Mouse (Mus musculus) neural tube, embryonic 11.5 days (tissue): Measurements from ENCODE around the gene Rars2. TPM values are rescaled to one million over a fixed set of nuclear protein-coding genes. Genes with fewer than 3 reads are reported as not detected.

Experiments used
- ATAC-seq: fragments of 200-750 bp; cut with Nextera tagmentation; 2 replicates; pipeline ENCODE4 v1.8.0; 2017; ENCODE audit warnings: moderate number of reproducible peaks, mild to moderate bottlenecking, moderate TSS enrichment, moderate library complexity; ENCODE audit not compliant: insufficient read depth, low FRiP score, low TSS enrichment
- DNase-seq: peaks from one replicate; pipeline ENCODE4 v3.0.0-alpha.2; 2015; ENCODE audit warnings: low spot score
- H3K27ac ChIP-seq: fragments of 300-500 bp; sonication (generic); 2 replicates; pipeline ENCODE4 v1.5.1; 2014; ENCODE audit warnings: low read depth, mild to moderate bottlenecking, low read length
- H3K27me3 ChIP-seq: fragments of 300-500 bp; sonication (generic); 2 replicates; pipeline ENCODE4 v1.6.1; 2014; ENCODE audit warnings: mild to moderate bottlenecking, low read length, mixed read lengths; ENCODE audit not compliant: control insufficient read depth, insufficient read depth
- H3K36me3 ChIP-seq: fragments of 300-500 bp; sonication (generic); 2 replicates; pipeline ENCODE4 v1.6.1; 2014; ENCODE audit warnings: mild to moderate bottlenecking, low read length, moderate library complexity, mixed read lengths; ENCODE audit not compliant: control insufficient read depth, insufficient read depth
- H3K4me1 ChIP-seq: fragments of 300-500 bp; sonication (generic); 2 replicates; pipeline ENCODE4 v1.6.1; 2014; ENCODE audit warnings: low read length, mixed read lengths; ENCODE audit not compliant: control insufficient read depth, insufficient read depth
- H3K4me2 ChIP-seq: fragments of 300-500 bp; sonication (generic); 2 replicates; pipeline ENCODE4 v1.6.1; 2014; ENCODE audit warnings: low read depth, mild to moderate bottlenecking, moderate library complexity
- H3K4me3 ChIP-seq: fragments of 300-500 bp; sonication (generic); 2 replicates; pipeline ENCODE4 v1.5.1; 2014; ENCODE audit warnings: low read depth, low read length
- H3K9ac ChIP-seq: fragments of 300-500 bp; sonication (generic); 2 replicates; pipeline ENCODE4 v1.6.1; 2014; ENCODE audit warnings: mild to moderate bottlenecking, low read length
- H3K9me3 ChIP-seq: fragments of 300-500 bp; sonication (generic); 2 replicates; pipeline ENCODE4 v1.6.1; 2016; ENCODE audit warnings: low read length; ENCODE audit not compliant: control insufficient read depth
- WGBS: fragments of 180-500 bp; shearing (Covaris S2); extraction: QIAGEN DNeasy Blood & Tissue Kit; methylation state at CpG from one replicate; pipeline ENCODE4 v1.1.7; 2014; 5-methylcytosine and 5-hydroxymethylcytosine counted together
- polyA plus RNA-seq: library from polyadenylated mRNA; unstranded; fragments of >200 nt; fragmentation: Nextera tagmentation; extraction: Ambion mirVana; gene quantifications from 2 replicates; pipeline ENCODE4 v1.2.1, GENCODE M21; 2014

The Rars2 gene
- polyA plus RNA-seq, 1 experiment from 2014 or later = 67.7 TPM

GRCm38 (mm10) chr4:34702231-34702630, 87.5 kb downstream of the Rars2 start:
- Histone ChIP-seq H3K4me2 (no peak overlapping the region), H3K27ac (no peak overlapping the region), H3K4me1 (no peaks in the 10 kb centered on the region), H3K4me3 (no peak overlapping the region), H3K36me3 (no peaks in the 10 kb centered on the region), H3K27me3 (no peaks in the 10 kb centered on the region), H3K9ac (no peak overlapping the region), H3K9me3 (no peaks in the 10 kb centered on the region)
- 97% methylated on average over 11 of the region's 11 CpGs for whole genome bisulfite sequencing
- no peak for ATAC-seq
- no peak for DNase-seq

- Histone ChIP-seq H3K4me1 (no peaks in the 10 kb centered on the region), H3K27ac (no peak overlapping the region), H3K27me3 (no peaks in the 10 kb centered on the region), H3K36me3 (no peaks in the 10 kb centered on the region), H3K4me2 (no peak overlapping the region), H3K9me3 (no peaks in the 10 kb centered on the region), H3K4me3 (no peak overlapping the region), H3K9ac (no peak overlapping the region)
- no peak for DNase-seq
- 73% methylated on average over 4 of the region's 4 CpGs for WGBS
- ATAC-seq = no peak
These were observed 88.3 kb downstream of the Rars2 start for GRCm38 (mm10) chr4:34703029-34703428.

GRCm38 (mm10) chr4:34707248-34707647, 92.5 kb downstream of the Rars2 start:
- ATAC-seq = no peak

GRCm38 (mm10) chr4:34708127-34708526, 93.4 kb downstream of the Rars2 start:
- WGBS = 87% methylated on average over 3 of the region's 3 CpGs

More at GRCm38 (mm10) chr4:34707248-34707647, 92.5 kb downstream of the Rars2 start:
- Histone ChIP-seq H3K4me2 (no peak overlapping the region), H3K4me1 (no peaks in the 10 kb centered on the region), H3K9me3 (no peaks in the 10 kb centered on the region), H3K36me3 (no peaks in the 10 kb centered on the region), H3K4me3 (no peak overlapping the region), H3K9ac (no peak overlapping the region), H3K27ac (no peak overlapping the region), H3K27me3 (no peaks in the 10 kb centered on the region)
- DNase-seq = no peak
- 74% methylated on average over 3 of the region's 3 CpGs for WGBS

More at GRCm38 (mm10) chr4:34708127-34708526, 93.4 kb downstream of the Rars2 start:
- Histone ChIP-seq H3K27me3 (no peaks in the 10 kb centered on the region), H3K4me3 (no peak overlapping the region), H3K9ac (no peak overlapping the region), H3K27ac (no peak overlapping the region), H3K4me1 (no peaks in the 10 kb centered on the region), H3K4me2 (no peak overlapping the region), H3K9me3 (no peaks in the 10 kb centered on the region), H3K36me3 (no peaks in the 10 kb centered on the region)
- DNase-seq (no peak), ATAC-seq (no peak)

Other genes starting within 250 kb of the Rars2 start
- 104 and 112 TPM in 2 replicates for gene Akirin2, start 64.0 kb upstream of the Rars2 start, polyA plus RNA-seq
- gene Orc3, start within 50 bp of the Rars2 start, polyA plus RNA-seq = 109 and 112 TPM in 2 replicates
- gene Slc35a1, start 72.5 kb downstream of the Rars2 start, polyA plus RNA-seq = 53.0 and 53.9 TPM in 2 replicates
- 0.60 and 1.9 TPM in 2 replicates for gene Cfap206, start 115.2 kb downstream of the Rars2 start, polyA plus RNA-seq
- not detected in 2 replicates for gene Gm136, start 141.3 kb downstream of the Rars2 start, polyA plus RNA-seq
- 42.4 and 42.5 TPM in 2 replicates for gene Smim8, start 163.5 kb downstream of the Rars2 start, polyA plus RNA-seq